Mouse (Mus musculus) gastrocnemius, adult 8-10 months (tissue): ENCODE measurements at regions not wholly inside any gene's neighbourhood (a gene's known extent, or its start where the extent isn't known, plus 50 kb on each side); places are given as distances from the start of the nearest gene placed in this dataset.

Experiments used
- DNase-seq, 2 experiments: peaks; one replicate each; pipeline ENCODE4 v3.0.0; 2022; ENCODE audit warnings: low spot score in 2 of 2

DNA sequence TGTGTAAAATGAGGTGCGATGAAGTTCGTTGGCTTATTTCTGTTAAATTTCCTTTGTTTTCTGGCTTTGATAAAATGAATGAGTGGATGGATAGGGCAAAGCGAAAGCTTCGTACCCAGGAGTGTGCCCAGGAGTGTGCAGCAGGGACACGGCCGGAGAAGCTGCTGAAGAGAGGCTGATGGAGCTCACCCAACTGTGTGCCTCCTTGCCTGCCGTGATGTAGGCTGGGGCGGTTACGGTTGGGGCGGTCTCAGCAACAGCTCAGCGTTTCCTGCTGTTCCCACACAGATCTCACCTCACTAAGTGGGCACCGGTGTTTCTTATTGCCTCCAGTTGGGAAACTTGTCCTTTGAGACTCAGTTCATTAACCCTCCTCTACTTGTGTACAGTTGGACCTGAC lies 208.2 kb upstream of the Ttc29 start:
- DNase-seq: no peak

DNA sequence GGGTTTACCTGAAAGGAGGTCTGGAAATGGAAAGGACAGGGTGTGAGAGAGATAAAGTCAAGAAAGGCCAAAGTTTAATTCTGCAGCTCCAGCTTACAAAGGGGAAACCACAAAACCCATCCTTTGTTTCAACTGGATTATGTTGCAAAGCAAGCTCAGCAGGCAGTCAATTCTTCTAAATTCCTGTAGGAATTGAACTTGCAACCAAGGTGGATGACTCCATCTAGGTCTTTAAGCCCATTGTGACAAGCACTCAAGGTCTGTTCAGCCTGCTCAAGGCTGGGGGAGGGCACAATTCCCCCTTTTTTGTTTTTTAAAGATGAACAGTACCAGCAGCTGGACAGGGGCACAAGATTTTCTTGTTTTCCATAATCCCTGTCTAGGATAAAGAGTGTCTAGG lies 200.0 kb upstream of the Ttc29 start:
- DNase-seq: no peak

DNA sequence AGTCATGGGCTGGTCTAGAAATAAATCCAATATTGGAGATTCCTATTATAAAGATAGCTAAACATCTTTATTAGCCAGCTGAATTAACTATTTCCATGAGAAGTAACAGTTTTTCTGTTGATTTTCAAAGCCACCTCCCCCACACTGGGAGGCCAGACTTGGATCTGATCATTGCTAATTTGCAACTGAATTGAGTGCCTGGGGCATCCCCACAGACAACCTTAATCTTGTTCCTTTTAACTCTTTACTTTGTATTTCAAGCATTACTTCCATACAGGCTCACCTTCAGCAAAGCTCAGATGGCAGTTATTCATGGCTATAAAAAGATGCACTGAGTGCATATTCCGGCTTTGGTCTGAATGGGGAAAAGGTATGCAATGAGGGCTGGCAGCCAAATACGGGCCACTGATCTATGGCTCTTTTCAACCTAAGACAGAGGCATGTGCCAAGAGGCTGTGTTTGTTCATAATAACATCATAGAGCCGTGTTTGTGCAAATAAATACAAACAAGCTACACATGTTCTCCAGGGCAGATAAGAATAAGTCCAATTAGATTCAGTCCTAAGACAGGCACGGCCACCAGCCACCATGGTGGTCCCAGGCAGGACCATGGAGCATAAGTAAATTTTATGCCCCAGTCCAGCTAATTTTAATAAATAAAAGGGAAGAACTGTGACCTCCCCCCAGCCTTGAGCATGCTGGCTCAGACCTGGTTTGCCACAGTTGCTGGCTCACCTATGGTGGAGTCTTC lies 194.5 kb upstream of the Ttc29 start:
- DNase-seq: no peak

DNA sequence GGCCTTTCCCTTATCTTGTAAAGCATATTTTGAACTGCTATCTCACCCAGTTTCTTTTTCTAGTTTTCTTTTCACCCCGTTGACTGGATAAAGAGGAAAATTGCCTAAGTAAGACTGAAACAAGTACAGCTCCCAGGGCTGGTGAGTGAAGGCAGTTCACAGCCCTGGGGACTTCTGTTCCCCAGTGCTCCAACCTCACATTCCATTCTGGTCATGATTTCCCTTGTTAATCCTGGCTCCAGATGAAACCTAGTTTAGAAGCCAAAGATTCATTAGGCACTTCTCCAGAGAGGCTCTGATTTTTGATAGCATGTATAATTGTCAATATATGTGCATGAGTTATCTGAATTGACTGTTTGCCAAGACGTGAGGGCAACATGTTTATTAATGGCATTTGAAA lies 191.6 kb upstream of the Ttc29 start:
- DNase-seq: no peak

DNA sequence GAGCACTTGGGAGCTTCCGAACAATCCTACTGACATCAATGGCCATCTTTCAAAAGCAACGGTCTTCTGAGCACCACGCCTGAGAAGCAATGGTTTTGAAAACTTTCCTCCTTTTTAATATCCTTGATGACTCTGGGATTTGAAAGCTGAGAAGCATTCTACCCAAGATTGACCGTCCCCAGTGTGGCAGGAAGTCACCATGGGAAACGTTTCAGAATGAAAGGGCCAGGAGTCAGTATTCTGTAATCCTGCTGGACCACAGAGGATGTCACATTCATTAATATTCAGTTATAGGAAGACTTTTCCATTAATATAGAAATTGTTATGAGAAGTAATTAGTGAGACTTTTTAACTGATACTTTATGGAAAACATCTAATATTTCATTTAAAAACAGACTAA lies 190.1 kb upstream of the Ttc29 start:
- no peak for DNase-seq

DNA sequence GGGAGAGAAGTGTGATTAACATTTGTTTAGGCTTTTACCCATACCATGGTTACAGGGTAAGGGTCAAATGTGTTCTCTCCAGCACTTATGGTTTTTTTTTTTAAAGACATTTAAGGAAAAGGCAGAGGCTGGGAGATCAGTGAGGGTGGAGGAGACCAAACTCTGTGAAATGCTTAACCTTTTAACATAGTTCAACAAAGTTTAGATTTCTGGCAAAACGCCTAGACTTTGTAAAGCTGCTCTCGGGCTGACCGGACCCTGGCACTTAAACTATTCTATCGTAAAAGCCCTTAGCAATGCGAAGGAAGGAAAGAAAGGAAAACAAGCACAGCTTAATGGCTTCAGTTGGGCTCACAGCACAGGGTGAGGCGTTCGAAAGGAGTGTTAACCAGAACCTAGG lies 189.6 kb upstream of the Ttc29 start:
- DNase-seq: no peak

DNA sequence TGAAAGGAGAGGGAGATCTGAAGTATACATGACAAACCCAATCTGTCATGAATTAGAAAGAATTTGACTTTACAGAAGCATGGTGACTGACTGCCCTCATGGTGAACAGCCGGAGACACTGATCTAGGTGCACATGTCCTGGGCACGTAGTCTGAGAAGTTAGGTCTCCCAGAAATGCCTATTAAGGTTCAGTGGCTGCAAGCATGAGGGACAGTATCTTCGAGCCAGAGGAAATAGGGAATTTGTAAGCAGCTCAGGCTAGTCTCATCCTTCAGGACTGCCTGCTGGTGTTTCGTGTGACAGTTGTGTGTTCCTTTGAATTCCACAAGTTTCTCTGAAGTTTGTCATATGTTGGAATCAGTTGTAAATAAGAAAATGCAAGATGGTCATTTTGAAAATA lies 189.2 kb upstream of the Ttc29 start:
- no peak for DNase-seq

DNA sequence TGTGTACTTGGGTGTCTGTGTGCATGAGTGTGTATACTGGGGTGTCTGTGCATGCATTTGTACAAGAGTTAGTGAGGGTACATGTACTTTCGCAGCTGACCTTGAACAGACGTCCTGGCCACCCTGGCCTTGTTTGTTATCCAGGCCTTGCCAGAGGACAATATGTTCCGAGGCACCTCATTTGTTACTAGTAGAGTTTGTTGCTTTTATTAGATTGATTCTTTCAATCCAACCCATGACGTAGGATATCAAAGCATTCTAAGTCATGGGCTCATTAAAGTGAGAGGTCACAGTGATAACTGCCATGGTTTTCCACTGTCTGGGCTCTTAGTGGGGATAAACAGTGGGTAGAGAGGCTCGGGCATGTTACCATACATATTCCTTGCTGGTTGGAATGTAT lies 188.1 kb upstream of the Ttc29 start:
- no peak for DNase-seq

DNA sequence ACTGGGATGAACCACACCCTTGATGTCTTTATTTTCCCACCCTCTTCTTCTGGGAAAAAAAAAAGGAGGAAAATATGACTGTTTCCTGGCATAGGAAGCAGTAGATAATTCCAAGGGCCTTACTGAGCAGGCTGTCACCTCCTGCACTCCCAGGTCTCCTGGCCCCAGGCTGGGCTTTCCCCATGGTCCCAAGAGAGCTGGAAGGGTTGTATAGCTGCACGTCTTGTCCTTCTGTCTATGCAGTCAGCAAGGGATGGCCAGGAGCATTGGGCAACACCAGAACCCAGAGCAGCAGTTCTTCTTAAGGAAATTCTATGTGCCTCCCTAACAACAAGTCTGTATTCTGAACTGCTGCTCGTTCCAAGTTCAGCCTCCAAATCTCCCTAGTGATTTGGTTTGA lies 185.7 kb upstream of the Ttc29 start:
- DNase-seq: no peak

DNA sequence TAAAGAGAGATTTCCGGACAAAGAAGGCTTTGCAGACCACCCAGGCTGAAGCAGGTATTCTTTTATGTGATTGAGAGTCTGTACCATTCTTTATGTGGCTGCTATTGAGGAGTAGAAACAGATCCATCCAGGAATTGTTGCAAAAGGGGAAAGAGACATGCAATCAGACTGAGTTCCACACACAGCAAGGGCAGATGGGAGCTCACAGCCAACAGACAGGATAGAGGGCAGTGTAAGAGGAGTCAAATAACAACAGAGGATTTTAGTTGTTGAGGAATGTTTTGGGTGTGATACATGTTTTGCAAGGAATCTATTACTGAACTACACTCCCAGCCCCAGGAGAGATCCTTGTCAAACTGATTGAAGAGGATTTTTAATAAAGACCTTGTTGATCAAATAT lies 184.2 kb upstream of the Ttc29 start:
- no peak for DNase-seq

DNA sequence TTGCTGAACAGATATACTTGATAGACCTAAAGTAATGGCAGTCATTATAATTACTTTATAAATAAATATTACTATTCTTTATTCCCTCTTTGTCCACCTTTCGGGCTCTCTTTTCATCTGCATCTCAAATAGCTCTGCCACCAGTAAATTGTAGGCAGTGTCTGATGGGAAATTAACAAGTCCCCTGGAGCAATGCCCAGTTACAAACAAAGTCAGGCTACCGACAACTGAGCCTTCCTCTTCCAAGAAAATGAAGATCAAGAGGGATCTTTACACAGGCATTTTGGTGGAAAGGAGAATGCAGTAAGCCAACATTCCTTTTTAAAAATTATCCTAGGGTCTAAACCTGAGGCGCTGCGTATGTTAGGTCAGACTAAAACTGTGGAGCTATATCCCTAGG lies 181.3 kb upstream of the Ttc29 start:
- no peak for DNase-seq

DNA sequence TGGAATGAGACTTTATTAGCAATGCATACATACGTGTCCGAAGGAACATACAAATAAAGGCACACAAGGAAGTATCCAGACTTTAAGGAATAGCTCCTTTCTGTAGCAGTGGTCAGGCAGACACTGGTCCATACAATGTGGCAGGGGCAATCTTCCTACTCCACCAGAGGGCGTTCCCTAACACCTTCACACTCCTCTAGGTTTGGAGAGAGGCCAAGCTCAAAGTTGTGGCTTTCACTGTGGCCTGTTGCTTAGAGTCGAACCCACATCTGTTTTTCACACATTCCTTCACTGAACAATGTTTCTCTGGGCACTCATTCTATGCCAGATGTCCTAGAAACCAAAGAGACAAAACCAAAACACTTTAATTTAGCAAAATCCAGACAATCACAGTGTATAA lies 178.4 kb upstream of the Ttc29 start:
- no peak for DNase-seq

DNA sequence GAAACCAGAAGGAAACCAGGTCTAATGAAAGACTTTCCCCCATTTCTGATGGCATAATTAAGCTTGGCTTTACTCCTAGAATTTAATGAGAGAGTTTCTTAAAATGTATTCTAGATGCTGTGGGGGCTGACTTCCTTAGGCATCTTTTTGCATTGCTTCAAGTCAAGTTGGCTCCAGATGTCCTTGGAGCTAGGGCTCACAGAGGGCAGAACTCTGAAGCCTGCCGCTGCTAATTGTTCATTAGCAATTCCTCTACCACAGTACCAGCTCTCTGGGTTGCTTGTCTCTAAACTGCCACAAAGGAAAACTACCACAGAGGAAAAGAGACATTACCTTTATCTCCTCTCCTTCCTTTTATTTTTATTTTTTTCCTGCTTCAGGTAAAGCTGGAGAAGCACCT lies 175.9 kb upstream of the Ttc29 start:
- DNase-seq: no peak

DNA sequence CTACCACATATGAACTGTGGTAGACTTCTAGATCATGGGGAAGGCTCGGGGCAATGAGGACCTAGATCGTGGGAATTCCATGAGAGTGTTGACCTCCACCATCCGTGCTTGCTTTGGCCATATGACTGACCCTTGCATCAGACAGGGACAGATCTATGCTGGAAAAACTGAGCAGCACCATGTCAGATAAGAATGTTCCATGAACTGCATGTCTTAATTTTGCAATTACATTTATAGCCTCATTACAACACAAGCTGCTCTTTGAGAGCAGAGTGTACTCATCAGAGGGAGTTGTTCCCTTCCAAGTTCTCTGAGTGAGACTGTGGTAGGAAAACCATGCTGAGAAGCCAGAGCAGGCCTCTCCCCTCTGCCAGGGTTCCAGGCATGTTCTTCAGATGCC lies 166.4 kb upstream of the Ttc29 start:
- DNase-seq: no peak

DNA sequence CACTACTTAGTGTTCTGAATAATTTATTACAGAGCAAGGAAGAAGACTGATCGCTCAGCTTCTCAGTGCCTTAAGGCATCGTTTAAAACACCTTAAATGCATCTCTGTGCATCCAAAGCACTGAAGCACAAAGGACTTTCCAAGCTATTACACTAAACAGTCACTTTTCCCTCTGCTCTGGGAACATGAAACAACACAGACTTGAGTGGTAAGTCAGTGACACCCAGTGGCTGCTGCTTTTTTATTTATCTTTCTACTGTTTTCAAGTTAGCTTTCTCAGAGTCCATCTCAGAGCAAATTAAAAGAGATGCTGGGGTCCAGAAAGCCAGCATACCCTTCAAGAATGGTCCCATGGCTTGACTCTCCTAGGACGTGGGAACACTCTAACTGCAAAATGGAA lies 162.3 kb upstream of the Ttc29 start:
- DNase-seq: no peak

DNA sequence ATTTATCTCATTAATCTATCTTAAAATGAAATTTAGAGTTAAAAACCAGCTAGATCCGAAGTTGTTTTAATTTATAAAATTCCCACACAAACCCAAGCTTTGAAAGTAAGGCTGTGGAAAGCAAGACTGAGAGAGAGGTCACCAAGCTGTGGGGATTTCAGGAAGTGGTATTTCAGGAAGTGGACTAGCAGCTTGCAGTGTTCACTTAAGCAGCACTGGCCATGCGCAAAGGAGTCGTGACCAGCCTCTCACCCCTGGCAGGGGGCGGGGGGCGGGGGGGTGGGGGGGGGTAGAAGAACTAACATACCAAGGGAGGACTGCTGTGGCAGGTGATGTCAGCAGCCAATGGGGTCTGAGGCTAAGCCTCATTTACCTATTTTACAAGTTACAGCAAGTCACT lies 158.7 kb upstream of the Ttc29 start:
- no peak for DNase-seq

DNA sequence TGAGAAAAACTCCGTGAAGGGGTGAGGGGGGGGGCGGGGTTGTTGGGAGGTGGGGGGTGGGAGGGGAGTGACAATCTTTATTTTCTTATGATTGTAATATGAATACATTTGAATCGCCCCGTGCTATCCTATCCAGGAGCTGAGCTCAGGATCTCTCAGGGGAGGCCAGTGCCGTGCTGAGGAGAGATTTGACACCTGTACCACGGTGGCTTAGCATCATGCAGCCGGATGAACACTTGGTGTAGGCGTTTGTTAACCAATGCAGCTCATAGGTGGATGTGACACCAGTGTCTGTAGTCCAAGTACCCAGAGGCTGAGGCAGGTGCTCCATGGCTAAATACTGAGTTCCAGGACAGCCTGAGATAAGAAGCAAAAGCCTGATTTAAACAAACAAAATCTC lies 158.2 kb upstream of the Ttc29 start:
- DNase-seq: no peak

DNA sequence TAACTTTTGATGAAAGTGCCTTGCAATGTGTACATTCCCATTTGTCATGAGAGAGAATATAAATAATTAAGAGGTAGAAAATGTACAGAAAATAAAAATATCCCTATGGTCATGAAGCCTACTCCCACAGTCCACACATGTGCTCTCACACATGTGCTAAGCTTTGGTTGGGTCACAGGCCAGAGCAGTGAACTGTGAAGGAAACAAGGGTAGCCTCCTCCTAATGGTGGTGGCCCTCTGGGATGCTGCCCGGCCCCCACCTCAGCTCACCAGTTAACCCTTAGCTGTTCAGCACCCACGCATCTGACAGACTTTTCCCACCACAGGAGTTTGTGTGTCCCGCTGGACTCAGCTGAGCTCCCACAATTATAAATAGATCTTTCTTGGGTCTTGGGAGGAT lies 157.6 kb upstream of the Ttc29 start:
- no peak for DNase-seq

DNA sequence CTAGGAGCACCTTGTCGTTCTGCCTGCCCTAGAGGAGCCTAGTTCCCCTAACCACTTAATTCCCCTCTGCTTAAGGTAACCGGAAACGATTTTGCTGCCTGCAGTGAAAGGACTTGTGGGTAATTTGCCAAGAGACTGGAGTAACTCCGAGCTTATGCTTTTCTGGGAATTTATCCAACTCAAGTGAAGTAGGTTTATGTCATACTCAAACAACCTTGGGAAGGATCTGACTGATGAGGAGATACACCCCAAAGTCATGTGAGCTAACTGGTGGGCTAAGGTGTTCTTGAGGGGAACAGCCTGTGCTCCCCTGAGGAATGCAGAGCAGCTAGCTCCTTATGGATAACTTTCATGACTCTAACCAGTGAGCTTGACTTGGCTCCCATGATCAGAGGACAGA lies 155.7 kb upstream of the Ttc29 start:
- DNase-seq: no peak

DNA sequence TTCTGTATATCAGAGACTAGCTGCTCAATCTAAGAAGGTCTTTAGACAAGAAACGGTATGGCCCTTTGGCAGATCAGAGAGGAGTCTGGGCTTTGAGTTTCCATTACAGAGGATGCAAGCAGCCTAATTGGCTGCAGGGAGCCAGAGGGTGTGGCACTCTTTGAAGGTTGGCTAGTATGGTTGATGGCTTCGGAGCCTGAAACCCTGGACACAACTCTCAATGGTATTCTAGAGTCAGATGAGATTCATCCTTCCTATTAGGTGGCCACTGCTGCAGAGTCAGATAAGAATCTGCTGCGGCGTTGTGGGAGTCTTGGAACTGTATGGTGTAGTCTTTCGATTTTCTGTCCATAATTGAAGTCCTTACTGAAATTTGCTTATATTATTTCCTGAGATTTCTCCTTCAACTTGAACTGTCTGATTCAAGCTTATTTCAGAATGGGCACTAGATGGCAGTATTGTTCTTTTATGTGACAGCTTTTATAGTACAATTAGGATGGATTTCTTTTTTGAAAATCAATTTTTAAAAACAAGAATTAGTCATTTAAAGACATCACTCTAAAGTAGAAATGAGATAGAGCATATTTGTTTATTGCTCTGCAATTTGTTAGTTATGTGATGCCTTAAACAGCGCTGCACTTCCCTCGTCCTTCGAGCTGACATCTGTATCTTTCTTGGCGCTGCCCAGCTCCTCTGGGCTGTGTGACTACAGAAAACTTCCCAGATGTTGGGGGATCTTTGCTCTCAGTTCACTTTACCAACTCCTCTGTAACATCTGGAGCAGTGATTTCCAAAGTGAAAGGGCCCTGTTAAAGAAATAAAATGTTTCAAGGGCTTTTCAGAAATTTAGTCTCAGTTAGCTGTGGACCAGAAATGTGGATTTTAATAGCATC lies 151.0 kb upstream of the Ttc29 start:
- DNase-seq: no peak

DNA sequence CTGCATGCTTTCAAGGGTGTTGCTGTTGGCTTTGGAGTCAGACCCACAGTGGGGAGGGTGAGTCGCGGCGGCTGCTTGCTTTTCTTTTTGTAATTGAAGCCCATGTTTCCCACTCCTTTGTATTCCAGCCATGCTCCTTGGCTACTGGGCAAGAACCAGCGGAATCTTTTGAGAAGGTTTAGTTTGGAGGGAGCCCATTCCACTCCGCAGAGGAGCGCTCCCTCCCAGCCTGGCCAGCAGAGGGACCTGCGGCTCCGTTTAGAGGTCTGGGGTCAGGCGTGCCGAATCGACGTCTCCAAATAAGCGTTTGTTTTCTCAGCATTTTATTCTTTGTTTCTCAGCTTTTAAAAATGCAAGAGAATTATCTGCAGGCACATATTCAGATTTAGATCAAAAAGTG lies 149.6 kb upstream of the Ttc29 start:
- DNase-seq: no peak

DNA sequence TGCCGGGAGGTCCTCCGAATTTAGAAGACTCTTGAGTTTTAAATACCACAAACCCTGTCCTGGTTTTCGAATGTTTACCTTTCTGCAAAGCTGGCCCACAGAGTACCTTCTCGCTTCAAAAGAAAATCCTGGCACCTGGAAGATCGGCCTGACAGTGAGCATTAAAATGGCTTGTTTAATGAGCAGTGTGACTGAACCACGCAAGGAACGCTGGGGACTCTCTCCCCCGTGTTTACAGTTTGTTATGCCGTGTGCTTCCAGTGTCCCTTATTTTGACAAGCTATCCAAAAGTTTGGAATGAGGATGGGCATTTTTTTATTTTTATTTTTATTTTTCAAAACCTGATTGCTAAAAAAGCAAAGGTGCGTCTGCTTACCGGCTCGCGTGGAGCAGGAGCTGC lies 148.9 kb upstream of the Ttc29 start:
- no peak for DNase-seq

DNA sequence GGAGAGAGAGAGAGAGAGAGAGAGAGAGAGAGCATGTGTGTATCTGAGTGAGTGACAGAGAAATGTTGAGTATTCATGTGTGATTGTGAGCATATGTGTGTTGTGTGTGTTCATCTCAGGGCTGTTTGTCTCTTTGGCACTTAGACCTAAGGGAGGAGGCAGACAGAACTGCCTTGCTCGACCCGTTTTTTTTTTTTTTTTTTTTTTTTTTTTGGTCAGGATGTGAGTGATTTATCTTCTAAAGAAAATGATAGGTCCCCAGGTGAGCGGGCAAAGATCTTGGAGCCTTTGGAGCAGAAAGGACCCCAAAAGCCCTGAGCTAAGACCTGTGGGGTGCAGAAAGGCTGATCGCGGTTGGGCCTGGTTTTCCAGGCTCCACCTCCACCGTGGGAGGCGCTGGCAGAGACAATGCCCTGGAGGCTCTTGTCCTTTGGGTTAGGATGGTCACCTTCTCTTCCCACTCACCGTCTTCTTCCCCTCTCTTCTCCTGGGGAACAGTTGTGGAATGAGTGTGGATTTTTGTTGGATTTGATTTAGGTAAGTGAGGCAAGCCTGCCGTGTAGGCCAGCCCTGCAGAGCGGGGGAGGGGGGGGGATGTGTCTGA lies 147.1 kb upstream of the Ttc29 start:
- no peak for DNase-seq
